Mouse (Mus musculus): ENCODE data around the gene Pcdh15.

Gene Pcdh15

DNA sequence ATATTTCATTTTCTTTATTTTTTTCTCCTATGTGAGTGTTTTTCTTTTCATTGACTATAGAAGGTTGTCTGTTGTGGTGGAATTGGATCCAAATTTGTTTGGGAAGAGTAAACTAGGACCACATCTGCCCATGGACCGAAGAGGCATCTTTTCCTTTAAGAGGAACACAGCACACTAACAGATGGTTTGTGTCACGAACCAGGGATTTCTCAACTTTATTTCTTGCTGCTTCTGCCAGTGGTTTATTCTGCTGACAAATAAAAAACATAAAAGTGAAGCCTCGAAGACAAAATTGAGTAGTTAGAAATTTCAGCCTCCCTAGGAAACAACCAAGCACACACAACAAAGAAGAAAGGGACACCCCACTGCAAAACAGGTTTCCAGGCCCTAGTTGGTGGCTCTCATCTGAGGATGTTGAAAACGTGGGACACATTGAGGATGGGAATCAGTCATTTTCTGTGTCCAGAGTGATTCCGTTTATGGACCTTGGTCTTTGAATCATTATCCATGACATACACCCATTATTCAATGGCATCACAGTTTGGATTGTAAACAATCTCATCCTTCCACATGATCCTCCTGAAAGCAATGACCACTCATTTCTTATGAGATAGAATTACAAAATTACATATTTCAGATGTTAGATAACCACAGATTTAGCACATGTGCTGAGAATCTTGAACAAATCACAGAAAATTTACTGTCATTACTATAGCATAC lies 1206.5 kb downstream of the Pcdh15 start:
- DNase-seq (ENCODE audit: low read depth, low spot score) = no peak

DNA sequence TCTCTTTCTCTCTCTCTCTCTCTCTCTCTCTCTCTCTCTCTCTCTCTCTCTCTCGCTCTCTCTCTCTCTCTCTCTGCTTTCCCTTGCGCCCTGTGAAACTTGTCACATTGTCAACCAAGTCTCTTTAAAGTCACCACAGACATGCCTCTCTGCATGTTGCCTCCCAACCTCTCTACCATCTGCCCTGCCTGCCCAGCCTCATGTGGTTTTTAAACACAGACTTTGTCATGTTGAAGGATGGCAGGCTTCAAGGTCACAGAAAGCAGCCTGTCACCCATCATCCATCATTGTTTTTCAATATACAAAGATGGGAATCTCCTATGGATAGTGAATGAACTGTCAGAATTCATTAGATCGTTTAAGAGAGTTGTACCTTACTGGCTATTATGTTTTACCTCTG lies 1207.9 kb downstream of the Pcdh15 start:
- no peak for DNase-seq (ENCODE audit: low read depth, low spot score)

DNA sequence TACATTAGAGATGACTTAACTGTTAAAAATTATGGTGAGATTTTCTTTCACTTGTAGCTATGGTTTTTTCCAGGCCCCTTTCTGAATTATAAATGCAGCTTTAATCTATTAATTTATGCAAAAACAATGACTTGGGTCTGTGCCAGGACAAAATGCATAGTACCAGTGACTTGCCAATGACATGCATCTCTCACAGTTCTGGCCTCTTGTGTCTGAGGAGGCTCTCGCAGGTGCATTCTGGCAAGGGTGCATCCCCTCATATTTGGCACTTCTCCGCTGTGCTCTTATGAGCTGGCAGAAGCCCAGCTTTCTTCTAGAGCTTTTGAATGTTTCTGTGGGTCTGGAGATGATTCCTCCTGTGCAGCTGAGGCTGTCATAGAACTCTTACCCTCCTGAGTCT lies 1216.9 kb downstream of the Pcdh15 start:
- no peak for DNase-seq (ENCODE audit: low read depth, low spot score)

DNA sequence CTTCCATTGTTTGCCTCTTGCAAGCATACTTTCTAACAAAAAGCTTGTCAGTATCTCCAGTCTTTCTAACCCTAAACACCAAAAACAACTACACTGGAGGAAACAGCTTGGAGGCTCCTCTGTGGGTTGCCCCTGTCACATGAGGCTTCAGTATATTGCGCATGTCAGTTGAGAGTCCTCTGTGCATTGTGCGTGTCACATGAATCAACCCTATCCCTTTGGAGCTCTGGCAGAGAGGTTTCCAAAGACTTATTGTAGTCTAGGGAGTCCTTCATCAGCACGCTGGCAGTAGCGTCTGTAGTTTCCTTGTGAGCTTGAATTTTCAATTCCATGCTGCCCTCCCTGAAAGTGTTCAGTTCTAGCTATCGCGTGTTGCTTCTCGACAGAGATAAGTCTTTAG lies 1236.3 kb downstream of the Pcdh15 start:
- no peak for DNase-seq (ENCODE audit: low read depth, low spot score)

DNA sequence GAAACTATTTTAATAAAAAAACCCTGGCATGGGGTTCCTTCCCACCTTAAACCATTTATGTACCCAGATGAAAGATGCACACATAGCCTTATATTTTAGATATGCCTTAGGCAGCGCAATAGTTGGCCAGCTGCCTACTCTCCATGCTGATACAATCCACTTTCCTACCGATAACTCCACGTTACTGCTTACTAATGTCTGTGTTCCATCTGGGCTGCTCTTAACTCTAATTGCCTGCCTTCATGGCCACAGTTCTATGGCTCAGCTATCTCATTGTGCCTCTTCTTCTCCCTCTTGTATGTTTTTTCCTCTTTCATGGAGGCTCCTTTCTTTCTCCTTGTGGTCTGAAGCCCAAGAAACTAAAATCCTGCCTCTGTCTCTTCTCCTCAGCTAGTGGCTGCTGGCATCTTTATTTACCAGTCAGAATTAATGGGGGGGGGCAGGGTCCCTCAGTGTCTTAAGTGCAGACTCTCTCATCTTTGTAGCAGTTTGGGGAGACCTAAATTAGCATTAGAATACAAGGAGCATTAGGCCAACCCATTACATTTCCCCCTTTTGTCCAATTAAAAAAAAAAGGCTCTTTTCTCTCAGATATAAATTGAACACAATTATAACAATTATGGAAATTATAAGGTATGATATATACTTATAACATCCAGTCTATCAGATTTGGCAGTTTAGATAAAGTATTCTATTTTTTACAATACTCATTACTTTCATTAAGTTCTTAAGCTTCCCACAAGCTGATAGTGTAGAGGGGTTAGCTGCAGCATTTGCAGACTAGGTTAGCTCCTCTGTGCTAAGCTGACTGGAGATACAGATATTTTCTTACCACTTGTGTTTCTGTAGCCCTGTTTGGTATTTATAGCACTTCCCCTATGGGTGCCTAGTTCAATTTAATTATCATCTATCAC lies 1240.4 kb downstream of the Pcdh15 start:
- DNase-seq (ENCODE audit: low read depth, low spot score) = no peak

DNA sequence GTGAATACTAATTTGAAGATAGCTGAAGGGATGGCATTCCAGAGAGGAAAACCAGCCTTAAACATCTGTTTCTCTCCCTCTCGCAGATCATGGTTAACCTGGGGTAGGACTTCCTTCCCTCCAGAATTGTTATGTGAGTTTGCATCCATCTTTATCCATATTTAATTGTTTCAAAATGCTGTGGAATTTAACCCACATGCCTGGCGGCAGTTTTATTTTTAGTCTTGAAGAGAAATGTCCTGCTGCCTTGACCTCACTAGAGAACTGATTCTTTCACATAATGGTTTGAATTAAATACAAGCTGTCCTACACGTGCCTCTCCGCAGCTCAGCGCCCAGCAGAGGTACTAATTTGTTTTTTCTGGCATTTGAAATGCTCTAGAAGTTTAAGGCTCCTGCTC lies 1260.4 kb downstream of the Pcdh15 start:
- DNase-seq (ENCODE audit: low read depth, low spot score) = no peak

DNA sequence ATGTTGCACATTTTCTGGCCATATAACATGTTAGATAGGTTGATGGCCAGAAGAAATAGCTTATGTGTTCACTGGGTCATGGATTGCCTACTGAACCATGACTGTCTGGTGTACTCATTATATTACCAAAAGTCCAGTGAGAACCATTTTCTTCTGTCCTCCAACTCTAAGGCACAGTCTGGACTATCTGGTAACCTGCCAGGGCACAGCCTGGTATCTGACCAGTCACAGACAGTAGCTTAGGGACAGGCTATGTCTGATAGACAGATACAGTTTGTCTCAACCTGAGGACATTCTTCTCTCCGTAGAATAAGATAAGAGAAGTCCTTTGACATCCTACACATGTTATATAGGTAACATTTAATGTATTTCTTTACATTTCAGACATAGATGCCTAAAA lies 1279.6 kb downstream of the Pcdh15 start:
- no peak for DNase-seq (ENCODE audit: low read depth, low spot score)

DNA sequence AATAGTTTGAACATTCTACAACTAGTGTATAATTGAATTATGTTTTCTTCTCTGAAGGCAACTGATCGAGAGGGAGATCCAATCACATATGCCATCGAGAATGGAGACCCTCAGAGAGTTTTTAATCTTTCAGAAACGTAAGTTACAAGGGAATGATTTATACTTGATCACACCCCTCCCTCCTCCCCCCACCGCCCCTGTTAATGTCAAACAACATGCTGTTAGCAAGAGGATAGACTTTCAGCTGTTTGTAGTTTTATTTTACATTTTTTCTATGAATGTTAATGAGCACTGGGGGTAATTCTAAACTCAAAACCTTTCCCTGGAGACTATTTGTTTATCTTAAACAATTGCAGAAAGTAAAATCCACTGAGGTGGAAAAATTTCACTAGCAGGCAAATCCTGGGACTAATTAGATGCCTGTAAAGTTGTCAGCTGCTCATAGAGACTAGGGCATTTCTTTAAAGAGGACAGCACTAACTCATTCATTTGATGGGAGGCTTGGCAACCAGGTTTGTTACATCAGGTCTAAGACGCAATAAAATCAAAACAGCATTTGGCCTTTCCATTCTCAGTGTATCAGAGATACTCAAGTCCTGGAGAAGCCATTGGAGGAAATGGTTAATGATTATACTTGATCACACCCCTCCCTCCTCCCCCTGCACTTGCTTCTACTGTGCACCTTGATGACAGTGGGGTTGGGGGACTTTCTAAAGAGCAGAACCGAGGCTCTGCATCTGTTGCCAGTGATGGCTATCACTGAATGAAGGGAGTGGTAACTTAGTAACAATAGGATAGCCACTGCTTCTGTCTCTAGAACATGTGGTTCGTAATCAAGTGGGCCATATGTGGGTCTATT lies 1280.4 kb downstream of the Pcdh15 start:
- DNase-seq (ENCODE audit: low read depth, low spot score) = no peak

DNA sequence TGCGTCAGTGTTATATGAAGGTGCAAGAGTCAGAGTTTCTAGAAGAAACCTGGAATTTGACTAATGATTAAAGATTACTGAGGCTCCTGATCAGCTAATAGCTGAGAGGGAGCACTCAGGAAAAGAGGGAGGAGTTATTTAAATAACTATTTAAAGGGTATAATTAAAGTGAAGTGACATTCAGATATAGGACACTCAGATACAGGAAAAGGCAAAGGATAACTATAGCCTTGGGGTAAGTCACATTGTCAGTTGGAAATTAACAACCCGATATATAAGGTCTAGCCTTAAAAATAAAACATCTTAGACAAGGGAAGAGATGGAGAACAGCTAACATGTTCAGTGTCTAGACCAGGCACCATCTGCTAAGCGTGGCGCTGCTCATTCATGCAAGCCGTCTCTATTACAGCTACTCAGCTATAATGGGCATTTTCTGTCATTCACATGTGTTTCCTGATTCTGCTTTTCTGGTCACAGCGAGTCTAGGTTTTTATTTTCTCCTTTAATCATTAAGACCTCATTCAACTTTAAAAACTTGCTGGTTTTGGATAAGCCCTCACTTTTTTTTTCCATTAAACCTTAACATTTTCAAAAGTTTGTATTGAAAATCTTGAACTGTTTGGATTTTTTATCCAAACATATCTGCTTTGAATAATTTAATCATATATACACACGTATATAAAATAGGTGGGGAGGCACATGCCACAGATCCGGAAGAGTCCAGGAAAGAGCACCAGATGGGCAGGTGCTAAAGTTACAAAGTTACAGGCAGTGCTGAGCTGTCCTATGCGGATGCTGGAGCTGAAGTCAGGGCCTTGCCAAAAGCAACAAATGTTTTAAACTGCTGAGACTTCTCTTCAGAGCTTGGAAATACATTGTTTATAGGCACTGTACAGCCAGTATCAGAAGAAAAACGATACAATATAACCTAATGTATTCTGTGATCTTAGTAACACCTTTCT lies 1288.7 kb downstream of the Pcdh15 start:
- no peak for DNase-seq (ENCODE audit: low read depth, low spot score)

DNA sequence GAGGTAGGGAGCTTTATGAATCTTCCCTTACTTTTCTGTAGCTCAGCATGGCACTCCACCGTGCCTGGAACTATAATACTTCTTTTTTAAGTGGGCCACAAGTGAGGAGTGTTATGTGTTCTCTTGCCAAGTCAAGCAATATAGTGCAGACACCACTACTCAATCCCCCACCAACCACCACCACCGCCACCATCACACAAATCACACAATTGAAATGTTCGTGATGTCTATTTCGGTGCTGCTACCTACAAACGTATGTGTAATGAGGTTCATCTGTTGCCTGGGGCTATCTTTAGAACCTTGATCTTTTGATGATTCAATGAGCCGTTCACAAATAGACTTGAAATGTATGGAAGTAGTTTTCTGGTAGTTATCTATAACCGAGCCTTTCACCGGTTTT lies 1304.0 kb downstream of the Pcdh15 start:
- DNase-seq (ENCODE audit: low read depth, low spot score) = no peak

DNA sequence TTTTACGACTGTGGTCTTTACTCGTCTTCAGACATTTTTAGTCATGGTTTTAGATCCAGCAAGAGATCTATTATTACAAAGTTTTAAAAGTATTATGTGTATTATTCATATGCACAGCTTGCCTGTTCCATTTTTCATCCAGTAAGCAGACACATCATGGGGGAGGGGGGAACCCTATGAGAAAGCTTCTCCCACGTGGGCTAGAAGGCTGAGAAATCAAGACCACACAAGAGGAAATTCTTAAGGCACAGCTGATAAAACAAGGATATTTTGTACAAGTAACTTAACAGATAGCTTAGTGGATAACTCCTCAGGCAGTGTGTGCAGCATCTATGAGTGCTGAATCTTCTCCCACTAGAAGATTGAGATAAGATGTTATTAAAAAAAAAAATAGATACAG lies 1314.9 kb downstream of the Pcdh15 start:
- no peak for DNase-seq (ENCODE audit: low read depth, low spot score)

DNA sequence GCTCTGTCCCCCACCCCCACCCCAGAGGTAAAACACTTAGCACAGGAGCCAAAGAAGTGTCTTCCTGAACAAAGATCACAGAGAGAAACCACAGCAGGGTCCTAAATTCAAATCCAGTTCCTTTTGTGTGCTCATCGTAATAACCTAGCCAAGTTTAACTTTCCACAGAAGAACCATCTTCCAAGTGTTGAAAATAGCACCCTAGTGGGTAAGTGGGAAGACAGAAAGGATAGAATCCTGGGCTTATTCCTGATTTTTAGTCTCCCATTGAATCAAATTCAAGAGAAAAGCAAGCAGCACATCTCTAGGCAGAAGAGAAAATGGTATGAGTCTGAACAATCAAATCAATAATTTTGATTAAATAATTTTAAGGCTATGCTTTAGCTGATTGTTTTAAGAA lies 1315.8 kb downstream of the Pcdh15 start:
- DNase-seq (ENCODE audit: low read depth, low spot score) = no peak

DNA sequence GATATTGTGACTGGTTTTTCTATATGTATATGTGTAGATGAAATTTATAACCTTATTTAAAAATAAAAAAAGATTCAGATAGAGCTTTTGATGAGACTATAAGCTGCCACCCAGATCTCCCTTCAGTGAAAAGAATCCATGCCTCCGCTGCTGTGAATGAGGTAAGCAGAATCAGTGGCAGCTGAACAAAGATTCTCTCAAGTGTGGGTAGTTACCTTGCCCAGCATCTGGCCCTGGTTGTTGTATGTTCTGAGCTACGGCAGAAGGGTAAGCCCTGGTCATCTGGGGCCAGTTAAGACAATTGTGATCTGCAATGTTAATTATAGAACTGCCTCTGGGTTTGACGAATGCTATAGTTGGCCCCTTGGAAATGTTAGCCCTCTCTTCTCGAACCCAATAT lies 1316.2 kb downstream of the Pcdh15 start:
- DNase-seq (ENCODE audit: low read depth, low spot score) = no peak

DNA sequence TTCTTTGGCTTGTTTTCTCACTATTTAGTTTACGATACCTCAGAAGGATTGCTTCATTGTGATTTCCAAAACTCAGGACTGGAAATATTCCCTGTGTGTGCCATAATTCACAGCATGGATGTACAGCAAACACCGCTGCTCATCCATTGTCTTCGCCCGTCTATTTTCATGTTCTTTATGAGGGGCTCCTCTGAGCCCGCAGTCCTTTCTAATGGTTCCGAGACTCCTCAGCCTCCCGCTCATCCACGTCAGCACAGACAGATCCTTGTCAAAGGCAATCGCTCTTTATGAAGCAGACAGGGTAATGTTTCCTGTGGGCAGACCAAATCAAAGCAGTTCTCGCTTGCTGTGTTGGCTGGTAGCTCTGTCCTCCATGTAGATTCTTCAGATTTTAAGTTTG lies 1316.8 kb downstream of the Pcdh15 start:
- no peak for DNase-seq (ENCODE audit: low read depth, low spot score)

DNA sequence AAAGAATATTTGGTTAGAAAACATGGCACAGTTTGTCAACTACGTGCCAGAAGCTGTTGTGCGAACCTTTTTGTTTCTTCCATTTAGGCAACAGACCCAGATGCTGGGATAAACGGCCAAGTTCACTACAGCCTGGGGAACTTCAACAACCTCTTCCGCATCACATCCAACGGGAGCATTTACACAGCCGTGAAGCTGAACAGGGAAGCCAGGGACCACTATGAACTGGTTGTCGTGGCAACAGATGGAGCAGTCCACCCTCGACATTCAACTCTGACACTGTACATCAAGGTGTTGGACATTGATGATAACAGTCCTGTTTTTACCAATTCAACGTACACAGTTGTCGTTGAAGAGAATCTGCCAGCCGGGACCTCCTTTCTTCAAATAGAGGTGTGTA lies 1350.9 kb downstream of the Pcdh15 start:
- no peak for DNase-seq (ENCODE audit: low read depth, low spot score)

DNA sequence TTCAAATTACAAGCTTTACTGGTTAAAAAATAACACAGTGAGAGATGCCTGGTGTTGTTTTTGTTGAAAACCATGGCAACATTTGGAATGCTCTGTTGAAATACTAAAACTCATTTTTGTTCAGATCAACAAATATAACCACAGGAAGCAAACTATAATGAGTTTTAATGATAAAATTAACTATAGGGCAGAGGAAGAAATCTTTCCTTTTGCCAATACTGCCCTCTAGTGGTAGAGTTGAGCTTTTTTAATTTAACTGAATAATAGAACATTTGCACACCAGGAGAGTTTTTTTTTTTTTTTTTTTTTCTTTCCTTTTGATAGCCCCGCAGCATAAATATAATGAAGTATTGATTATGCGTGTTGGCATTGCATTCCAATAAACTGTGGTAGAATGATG lies 1364.8 kb downstream of the Pcdh15 start:
- DNase-seq (ENCODE audit: low read depth, low spot score) = no peak

DNA sequence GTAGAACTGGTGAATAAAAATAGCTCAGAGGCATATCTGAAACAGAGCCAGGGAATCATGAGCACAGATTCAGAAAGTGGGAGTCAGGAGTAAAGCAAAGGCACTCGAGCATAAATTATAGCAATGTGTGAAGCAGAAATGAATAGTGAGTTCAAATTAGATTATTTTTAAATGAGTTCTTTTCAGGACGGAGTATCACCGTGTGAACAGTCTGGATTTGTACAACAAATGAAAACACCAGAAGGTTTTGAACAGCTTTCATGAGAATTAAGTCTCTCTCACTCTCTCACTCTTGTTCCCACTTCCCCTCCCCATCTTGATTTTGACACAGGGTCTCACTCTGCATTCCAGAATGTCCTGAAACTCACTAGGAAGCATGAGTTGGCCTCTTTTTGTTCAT lies 1381.6 kb downstream of the Pcdh15 start:
- DNase-seq (ENCODE audit: low read depth, low spot score) = no peak

DNA sequence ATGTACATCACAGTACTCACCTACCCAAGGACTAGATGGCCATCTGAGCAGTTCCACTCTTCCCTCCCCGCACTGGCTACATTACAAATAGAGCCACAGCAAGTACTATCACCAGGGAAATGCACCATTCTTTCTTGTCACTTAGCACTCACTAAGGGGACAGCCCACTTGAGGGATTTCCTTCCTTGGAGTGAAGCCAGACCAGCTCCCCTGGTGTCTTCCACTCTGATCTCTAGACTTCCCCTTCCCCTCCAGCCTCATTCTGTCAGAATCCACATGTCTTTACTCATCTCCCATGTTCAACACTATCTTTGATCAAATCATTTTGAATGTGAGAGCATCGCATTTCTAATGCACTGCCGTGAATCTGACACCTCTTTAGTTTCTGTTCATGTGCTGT lies 1413.2 kb downstream of the Pcdh15 start:
- no peak for DNase-seq (ENCODE audit: low read depth, low spot score)

DNA sequence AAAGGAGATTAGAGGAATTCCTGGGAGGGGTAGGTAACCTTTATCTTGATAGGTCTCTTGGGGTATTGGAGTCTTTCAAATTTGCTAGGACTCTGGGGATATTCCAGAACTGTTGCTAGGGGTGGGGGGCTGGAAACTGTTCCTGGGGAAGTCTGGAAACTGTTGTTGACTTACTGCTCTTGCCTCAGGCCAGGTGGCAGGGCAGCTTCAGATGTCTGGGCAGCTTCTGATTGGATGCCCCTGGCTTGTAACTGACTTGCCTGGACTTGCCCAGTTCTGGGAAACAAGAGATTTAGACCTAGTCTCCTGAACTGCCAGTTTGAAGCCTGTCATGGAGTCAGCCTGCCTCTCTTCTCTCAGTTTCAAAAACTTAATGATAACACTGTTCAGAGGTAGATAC lies 1414.6 kb downstream of the Pcdh15 start:
- no peak for DNase-seq (ENCODE audit: low read depth, low spot score)

DNA sequence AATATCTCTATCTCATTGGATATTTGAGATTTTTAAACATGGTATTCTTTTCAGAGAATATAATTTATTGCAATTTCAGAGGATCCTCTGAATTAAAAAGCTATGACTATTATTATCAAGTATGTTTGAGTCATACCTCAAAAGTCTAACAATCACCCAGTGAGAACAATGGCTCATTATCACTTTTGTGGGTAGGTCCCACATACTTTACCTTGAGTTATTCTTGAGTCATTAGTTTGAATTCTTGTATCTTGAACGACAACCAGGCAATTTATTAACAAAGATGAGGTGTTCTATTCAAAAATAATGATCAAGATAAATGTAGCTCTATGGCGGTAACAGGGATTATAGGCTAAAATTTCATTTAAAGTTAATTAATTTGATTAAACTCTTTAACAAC lies 1439.2 kb downstream of the Pcdh15 start:
- DNase-seq (ENCODE audit: low read depth, low spot score) = no peak

DNA sequence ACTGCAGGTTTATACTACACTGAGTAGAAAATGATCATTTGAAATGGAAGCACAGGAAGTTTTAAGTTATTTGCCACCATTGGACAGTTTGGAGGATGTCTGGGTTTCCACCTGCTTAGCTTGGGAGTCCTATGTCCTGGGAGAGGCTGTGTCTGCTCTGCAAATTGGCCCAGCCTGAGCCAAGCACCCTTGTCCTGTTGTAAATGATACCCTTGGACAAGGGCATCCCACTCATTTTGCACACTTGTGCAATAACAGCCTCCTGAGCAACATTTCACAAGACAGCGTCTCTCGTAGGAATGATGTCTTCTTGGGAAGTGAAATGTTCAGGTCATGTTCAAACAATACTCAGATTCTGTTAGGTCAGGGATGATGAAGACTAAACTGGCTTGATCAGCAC lies 1456.2 kb downstream of the Pcdh15 start:
- no peak for DNase-seq (ENCODE audit: low read depth, low spot score)

All from CD4-positive, CD25-positive, alpha-beta regulatory T cell, adult 2 months (primary cell).